Mouse (Mus musculus) granulocyte monocyte progenitor cell, adult 5-6 weeks (primary cell): ENCODE results near the gene Slc9b2. TPM values are rescaled to one million over a fixed set of nuclear protein-coding genes. Genes with fewer than 3 reads are reported as not detected.

Experiments
- total RNA-seq, 2 experiments: library from RNA; stranded (forward) in 1 of 2; stranded (reverse) in 1 of 2; fragments of 200-712, 200-1000 nt in 1 of 2; fragments of >200 nt in 1 of 2; fragmentation: Nextera tagmentation in 1 of 2; gene quantifications; 2 replicates each; pipeline ENCODE4 v1.2.3; 2014 to 2017

Gene Slc9b2
- total RNA-seq, 2 experiments from 2014 or later: 1.1 TPM; not detected in 1

Other genes starting within 250 kb of the Slc9b2 start
- gene Cenpe, start 95.2 kb upstream of the Slc9b2 start, total RNA-seq (2014; fragmentation: Nextera tagmentation): 25.4 and 28.0 TPM in 2 replicates
- gene Cenpe, start 95.2 kb upstream of the Slc9b2 start, total RNA-seq (2017): 65.1 and 74.5 TPM in 2 replicates
- not detected in 2 replicates for gene Bdh2, start 26.5 kb upstream of the Slc9b2 start, total RNA-seq (2014; fragmentation: Nextera tagmentation)
- gene Bdh2, start 26.5 kb upstream of the Slc9b2 start, total RNA-seq (2017): 0.86 TPM in 1 of 2 replicates, not detected in the other
- not detected in 2 replicates for gene Slc9b1, start 40.3 kb downstream of the Slc9b2 start, total RNA-seq (2014; fragmentation: Nextera tagmentation)
- gene Slc9b1, start 40.3 kb downstream of the Slc9b2 start, total RNA-seq (2017): 0.22 and 0.36 TPM in 2 replicates
- gene Cisd2, start 116.2 kb downstream of the Slc9b2 start, total RNA-seq (2014; fragmentation: Nextera tagmentation): 47.6 and 60.6 TPM in 2 replicates
- 35.9 and 48.9 TPM in 2 replicates for gene Cisd2, start 116.2 kb downstream of the Slc9b2 start, total RNA-seq (2017)
- gene Ube2d3, start 130.4 kb downstream of the Slc9b2 start, total RNA-seq (2014; fragmentation: Nextera tagmentation): 413 and 488 TPM in 2 replicates
- 457 and 710 TPM in 2 replicates for gene Ube2d3, start 130.4 kb downstream of the Slc9b2 start, total RNA-seq (2017)
- gene Manba, start 177.9 kb downstream of the Slc9b2 start, total RNA-seq (2014; fragmentation: Nextera tagmentation): 24.6 and 54.4 TPM in 2 replicates
- 33.6 and 38.8 TPM in 2 replicates for gene Manba, start 177.9 kb downstream of the Slc9b2 start, total RNA-seq (2017)